Mouse (Mus musculus): Measurements from ENCODE around the gene Zfp800. TPM values are rescaled to one million over a fixed set of nuclear protein-coding genes. Genes with fewer than 3 reads are reported as not detected.

Gene Zfp800
- polyA plus RNA-seq, 1 experiment from 2014 or later, result 25.6 TPM

- H3K9me3 ChIP-seq (replicated peaks), result no peaks in the 10 kb centered on the region
- WGBS, result 1% methylated on average over 82 of the region's 87 CpGs
- H3K4me3 ChIP-seq, result peak overlapping the region; percentile 61
- peak overlapping the region; percentile 82 for H3K27ac ChIP-seq (replicated peaks)
- no peaks in the 10 kb centered on the region for H3K4me1 ChIP-seq
- DNase-seq (ENCODE audit: low spot score), result peak; percentile 69
- no peaks in the 10 kb centered on the region for H3K36me3 ChIP-seq
- H3K27me3 ChIP-seq (ENCODE audit: low read depth, poor library complexity, severe bottlenecking), result peaks cover 5% of the 10 kb centered on the region
Measured at GRCm38 (mm10) chr6:28215268-28215954, 182.4 kb downstream of the Zfp800 start.

GRCm38 (mm10) chr6:28214658-28215267, 183.0 kb downstream of the Zfp800 start:
- H3K27ac ChIP-seq (replicated peaks), result peak overlapping the region; percentile 82
- peak; percentile 12 for DNase-seq (ENCODE audit: low spot score)

GRCm38 (mm10) chr6:28203454-28203853, 194.4 kb downstream of the Zfp800 start:
- Histone ChIP-seq H3K4me1 (no peaks in the 10 kb centered on the region), H3K27me3 (ENCODE audit: low read depth, poor library complexity, severe bottlenecking) (no peaks in the 10 kb centered on the region), H3K27ac (replicated peaks) (no peak overlapping the region), H3K36me3 (no peaks in the 10 kb centered on the region), H3K9me3 (replicated peaks) (no peaks in the 10 kb centered on the region), H3K4me3 (no peak overlapping the region)
- DNase-seq (ENCODE audit: low spot score), result no peak
- WGBS, result 59% methylated on average over 4 of the region's 4 CpGs

More at GRCm38 (mm10) chr6:28214658-28215267, 183.0 kb downstream of the Zfp800 start:
- Histone ChIP-seq H3K27me3 (ENCODE audit: low read depth, poor library complexity, severe bottlenecking) (peaks cover 5% of the 10 kb centered on the region), H3K9me3 (replicated peaks) (no peaks in the 10 kb centered on the region), H3K36me3 (no peaks in the 10 kb centered on the region), H3K4me3 (peak overlapping the region; percentile 61), H3K4me1 (no peaks in the 10 kb centered on the region)
- 34% methylated on average over 13 of the region's 13 CpGs for WGBS

- WGBS, result 58% methylated on average over 6 of the region's 6 CpGs
- no peak for DNase-seq (ENCODE audit: low spot score)
- Histone ChIP-seq H3K4me1 (no peaks in the 10 kb centered on the region), H3K4me3 (no peak overlapping the region), H3K36me3 (no peaks in the 10 kb centered on the region), H3K27me3 (ENCODE audit: low read depth, poor library complexity, severe bottlenecking) (no peaks in the 10 kb centered on the region), H3K27ac (replicated peaks) (no peak overlapping the region), H3K9me3 (replicated peaks) (no peaks in the 10 kb centered on the region)
Measured at GRCm38 (mm10) chr6:28202833-28203232, 195.0 kb downstream of the Zfp800 start.

- WGBS, result 70% methylated on average over 2 of the region's 2 CpGs
- H3K36me3 ChIP-seq, result no peaks in the 10 kb centered on the region
- H3K27me3 ChIP-seq (ENCODE audit: low read depth, poor library complexity, severe bottlenecking), result no peaks in the 10 kb centered on the region
- no peak for DNase-seq (ENCODE audit: low spot score)
- no peaks in the 10 kb centered on the region for H3K4me1 ChIP-seq
- H3K4me3 ChIP-seq, result no peak overlapping the region
- H3K9me3 ChIP-seq (replicated peaks), result no peaks in the 10 kb centered on the region
- no peak overlapping the region for H3K27ac ChIP-seq (replicated peaks)
Measured at GRCm38 (mm10) chr6:28193901-28194300, 203.9 kb downstream of the Zfp800 start.

- Histone ChIP-seq H3K27ac (replicated peaks) (no peak overlapping the region), H3K4me3 (no peak overlapping the region), H3K36me3 (no peaks in the 10 kb centered on the region), H3K4me1 (no peaks in the 10 kb centered on the region), H3K9me3 (replicated peaks) (no peaks in the 10 kb centered on the region), H3K27me3 (ENCODE audit: low read depth, poor library complexity, severe bottlenecking) (no peaks in the 10 kb centered on the region)
- no peak for DNase-seq (ENCODE audit: low spot score)
- 88% methylated on average over 2 of the region's 2 CpGs for WGBS
Measured at GRCm38 (mm10) chr6:28191935-28192334, 205.9 kb downstream of the Zfp800 start.

Other genes with a start within 250 kb of the Zfp800 start
- gene Arf5, start 25.6 kb upstream of the Zfp800 start, polyA plus RNA-seq (2016; fragmentation: Nextera tagmentation; extraction: Ambion mirVana), result 299 and 324 TPM in 2 replicates
- 0.06 TPM in 1 of 2 replicates, not detected in the other for gene Fscn3, start 29.8 kb upstream of the Zfp800 start, polyA plus RNA-seq (2016; fragmentation: Nextera tagmentation; extraction: Ambion mirVana)
- 11.3 and 11.4 TPM in 2 replicates for gene Gcc1, start 30.4 kb upstream of the Zfp800 start, polyA plus RNA-seq (2016; fragmentation: Nextera tagmentation; extraction: Ambion mirVana)
- 0.21 TPM in 1 of 2 replicates, not detected in the other for gene Pax4, start 51.3 kb upstream of the Zfp800 start, polyA plus RNA-seq (2016; fragmentation: Nextera tagmentation; extraction: Ambion mirVana)
- gene Snd1, start 77.1 kb upstream of the Zfp800 start, polyA plus RNA-seq (2016; fragmentation: Nextera tagmentation; extraction: Ambion mirVana), result 110 and 117 TPM in 2 replicates